In genomic region chr13:30843049-30843448, GRCm38 (mm10) we compare ENCODE assay signal across 24 mouse cellular contexts.
"Had no signal": no experiment of that assay in that cellular context is flagged by ENCODE, and none has a peak within 500 bp of the region (broad histone marks: within the 10 kb centered on the region; RNA-seq: fewer than 3 reads in every experiment).

No protein-coding gene starts in this region.

- H3K27ac ChIP-seq: limb, embryonic 12.5 days; limb, embryonic 15.5 days; liver, embryonic 12.5 days; liver, embryonic 15.5 days; lung, embryonic 15.5 days; midbrain, embryonic 10.5 days; midbrain, embryonic 13.5 days; stomach, postnatal 0 days had no signal

- H3K36me3 ChIP-seq: liver, embryonic 15.5 days had no signal

- H3K27me3 ChIP-seq: limb, embryonic 12.5 days; limb, embryonic 15.5 days; liver, embryonic 12.5 days; liver, embryonic 15.5 days; lung, embryonic 15.5 days; megakaryocyte, embryonic 14.5 days; midbrain, embryonic 13.5 days had no signal

- ATAC-seq: liver, embryonic 12.5 days; midbrain, embryonic 13.5 days; midbrain, embryonic 16.5 days had no signal

- H3K4me1 ChIP-seq: limb, embryonic 12.5 days; limb, embryonic 15.5 days; liver, embryonic 12.5 days; liver, embryonic 15.5 days; lung, embryonic 15.5 days; megakaryocyte, embryonic 14.5 days; midbrain, embryonic 13.5 days had no signal

- H3K4me2 ChIP-seq: limb, embryonic 12.5 days; limb, embryonic 15.5 days; liver, embryonic 12.5 days; liver, embryonic 15.5 days; lung, embryonic 15.5 days; midbrain, embryonic 13.5 days had no signal

- H3K4me3 ChIP-seq: limb, embryonic 12.5 days; limb, embryonic 15.5 days; liver, embryonic 12.5 days; liver, embryonic 15.5 days; lung, embryonic 15.5 days; megakaryocyte, embryonic 14.5 days; midbrain, embryonic 10.5 days; midbrain, embryonic 13.5 days; myocyte had no signal

- DNase-seq: kidney, postnatal 10 days; kidney, postnatal 36 days; left cerebral cortex, postnatal 4 days; lung, adult 18-20 months; lung, postnatal 10 days; lung, postnatal 36 days; right cerebral cortex, adult 18-20 months; right cerebral cortex, postnatal 14 days; right cerebral cortex, postnatal 4 days; spleen, adult 18-20 months; thymus, adult 2 months; thymus, postnatal 14 days; thymus, postnatal 4 days had no signal

- H3K9ac ChIP-seq: limb, embryonic 12.5 days; limb, embryonic 15.5 days; liver, embryonic 12.5 days; liver, embryonic 15.5 days; lung, embryonic 15.5 days; midbrain, embryonic 13.5 days had no signal

- H3K9me3 ChIP-seq: limb, embryonic 12.5 days; limb, embryonic 15.5 days; liver, embryonic 12.5 days; liver, embryonic 15.5 days; lung, embryonic 15.5 days; megakaryocyte, embryonic 14.5 days; midbrain, embryonic 10.5 days; midbrain, embryonic 13.5 days had no signal
